Mouse (Mus musculus) CH12.LX (cell line): Measurements from ENCODE around the gene Fat3. TPM values are rescaled to one million over a fixed set of nuclear protein-coding genes. Genes with fewer than 3 reads are reported as not detected.

ENCODE experiments used
- DNase-seq: peaks from one replicate; pipeline ENCODE4 v3.0.0-alpha.2; 2013; ENCODE audit errors: extremely low read depth
- H3K27ac ChIP-seq: 2 replicates; pipeline ENCODE4 v1.5.1; 2012; ENCODE audit warnings: low read depth, mild to moderate bottlenecking, control low read depth, moderate library complexity; ENCODE audit not compliant: insufficient read depth
- H3K27me3 ChIP-seq: replicated peaks from 2 replicates; pipeline ENCODE3; 2012; ENCODE audit warnings: inconsistent platforms
- H3K36me3 ChIP-seq, 2 experiments: replicated peaks in 1 of 2; 2 replicates each; pipeline versions ENCODE3 to v1.6.1; 2012; ENCODE audit warnings: inconsistent platforms in 1 of 2, low read length in 1 of 2, mild to moderate bottlenecking in 1 of 2, mixed read lengths in 1 of 2, moderate library complexity in 1 of 2; ENCODE audit not compliant: control insufficient read depth in 1 of 2, insufficient read depth in 1 of 2
- H3K4me1 ChIP-seq, 2 experiments: 2 replicates each; pipeline ENCODE4 v1.6.1; 2012; ENCODE audit warnings: inconsistent platforms in 1 of 2, moderate library complexity in 1 of 2; ENCODE audit not compliant: insufficient read depth in 2 of 2, control insufficient read depth in 1 of 2
- H3K4me2 ChIP-seq: 2 replicates; pipeline ENCODE4 v1.6.1; 2012; ENCODE audit warnings: low read depth, mild to moderate bottlenecking, control low read depth; ENCODE audit not compliant: poor library complexity, insufficient read depth, severe bottlenecking
- H3K4me3 ChIP-seq, 3 experiments: fragments of 150-350 bp in 1 of 3; sonication (generic) in 1 of 3; replicated peaks in 1 of 3; 2 replicates each; pipeline versions ENCODE3 to v1.5.1; 2011 to 2012; ENCODE audit warnings: low read depth in 2 of 3, low read length in 2 of 3, mild to moderate bottlenecking in 2 of 3, moderate library complexity in 2 of 3, control low read depth in 1 of 3, improper control_type of control experiment in 1 of 3, inconsistent platforms in 1 of 3, mixed read lengths in 1 of 3; ENCODE audit not compliant: poor library complexity in 1 of 3
- H3K79me2 ChIP-seq: replicated peaks from 2 replicates; pipeline ENCODE4 v1.6.1; 2012; ENCODE audit warnings: mild to moderate bottlenecking, moderate library complexity; ENCODE audit not compliant: control insufficient read depth, poor library complexity, insufficient read depth, severe bottlenecking; ENCODE audit errors: extremely low read depth
- H3K9ac ChIP-seq: 2 replicates; pipeline ENCODE4 v1.6.1; 2012; ENCODE audit warnings: low read depth, mild to moderate bottlenecking, control low read depth, moderate library complexity; ENCODE audit not compliant: insufficient read depth
- H3K9me3 ChIP-seq: replicated peaks from 2 replicates; pipeline ENCODE3; 2012; ENCODE audit warnings: low read length, inconsistent platforms, mixed read lengths
- BHLHE40 ChIP-seq: IDR thresholded peaks from 2 replicates; pipeline ENCODE4 v1.6.1; 2011; ENCODE audit warnings: mild to moderate bottlenecking, low read depth, low read length, improper control_type of control experiment
- CHD1 ChIP-seq: IDR thresholded peaks from 2 replicates; pipeline ENCODE4 v1.6.1; 2012; ENCODE audit warnings: low read depth, low read length, improper control_type of control experiment, inconsistent platforms
- CHD2 ChIP-seq: IDR thresholded peaks from 2 replicates; pipeline ENCODE4 v1.6.1; 2011; ENCODE audit warnings: low read length, improper control_type of control experiment
- CTCF ChIP-seq, 2 experiments: IDR thresholded peaks in 1 of 2; conservative IDR thresholded peaks in 1 of 2; 2 replicates each; pipeline ENCODE4 v1.5.1; 2011 to 2012; ENCODE audit warnings: low read depth in 2 of 2, low read length in 2 of 2, improper control_type of control experiment in 1 of 2, inconsistent platforms in 1 of 2, mild to moderate bottlenecking in 1 of 2, moderate library complexity in 1 of 2
- ELF1 ChIP-seq: IDR thresholded peaks from 2 replicates; pipeline ENCODE4 v1.6.1; 2014; ENCODE audit warnings: low read depth, mild to moderate bottlenecking, inconsistent platforms, low read length, improper control_type of control experiment
- ETS1 ChIP-seq: conservative IDR thresholded peaks from 2 replicates; pipeline ENCODE4 v1.6.1; 2012; ENCODE audit warnings: low read depth, mild to moderate bottlenecking, inconsistent platforms, low read length, improper control_type of control experiment, moderate library complexity
- HCFC1 ChIP-seq: IDR thresholded peaks from 2 replicates; pipeline ENCODE4 v1.6.1; 2012; ENCODE audit warnings: low read depth, mild to moderate bottlenecking, inconsistent platforms, low read length, improper control_type of control experiment
- IRF4 ChIP-seq: IDR thresholded peaks from 2 replicates; pipeline ENCODE4 v1.6.1; 2014; ENCODE audit warnings: low read depth, mild to moderate bottlenecking, inconsistent platforms, low read length, improper control_type of control experiment
- JUND ChIP-seq: conservative IDR thresholded peaks from 2 replicates; pipeline ENCODE4 v1.6.1; 2011; ENCODE audit warnings: low read depth, low read length, improper control_type of control experiment
- KAT2A ChIP-seq: IDR thresholded peaks from 2 replicates; pipeline ENCODE4 v1.6.1; 2012; ENCODE audit warnings: low read length, improper control_type of control experiment, inconsistent platforms; ENCODE audit not compliant: insufficient replicate concordance
- MAX ChIP-seq: IDR thresholded peaks from 2 replicates; pipeline ENCODE4 v1.6.1; 2011; ENCODE audit warnings: low read length, improper control_type of control experiment
- MEF2A ChIP-seq: IDR thresholded peaks from 2 replicates; pipeline ENCODE4 v1.6.1; 2014; ENCODE audit warnings: low read depth, mild to moderate bottlenecking, inconsistent platforms, low read length, improper control_type of control experiment, borderline replicate concordance
- MXI1 ChIP-seq: IDR thresholded peaks from 2 replicates; pipeline ENCODE4 v1.6.1; 2011; ENCODE audit warnings: mild to moderate bottlenecking, low read depth, low read length, improper control_type of control experiment
- MYC ChIP-seq: IDR thresholded peaks from 2 replicates; pipeline ENCODE4 v1.6.1; 2011; ENCODE audit warnings: low read depth, mild to moderate bottlenecking, improper control_type of control experiment, low read length
- NELFE ChIP-seq: IDR thresholded peaks from 2 replicates; pipeline ENCODE4 v1.6.1; 2011; ENCODE audit warnings: low read depth, low read length, improper control_type of control experiment
- NRF1 ChIP-seq: IDR thresholded peaks from 2 replicates; pipeline ENCODE4 v1.6.1; 2014; ENCODE audit warnings: low read depth, mild to moderate bottlenecking, inconsistent platforms, low read length, improper control_type of control experiment, moderate library complexity
- POLR2A ChIP-seq: IDR thresholded peaks from 2 replicates; pipeline ENCODE4 v1.6.1; 2011; ENCODE audit warnings: low read depth, mild to moderate bottlenecking, improper control_type of control experiment, low read length
- RAD21 ChIP-seq: IDR thresholded peaks from 2 replicates; pipeline ENCODE4 v1.6.1; 2011; ENCODE audit warnings: low read depth, mild to moderate bottlenecking, low read length, improper control_type of control experiment, moderate library complexity
- RCOR1 ChIP-seq: conservative IDR thresholded peaks from 2 replicates; pipeline ENCODE4 v1.6.1; 2012; ENCODE audit warnings: low read depth, mild to moderate bottlenecking, inconsistent platforms, low read length, improper control_type of control experiment
- SMC3 ChIP-seq: IDR thresholded peaks from 2 replicates; pipeline ENCODE4 v1.6.1; 2011; ENCODE audit warnings: low read depth, low read length, improper control_type of control experiment
- USF2 ChIP-seq: conservative IDR thresholded peaks from 2 replicates; pipeline ENCODE4 v1.6.1; 2011; ENCODE audit warnings: low read depth, low read length, improper control_type of control experiment
- ZMIZ1 ChIP-seq: IDR thresholded peaks from 2 replicates; pipeline ENCODE4 v1.6.1; 2012; ENCODE audit warnings: low read depth, mild to moderate bottlenecking, inconsistent platforms, low read length, improper control_type of control experiment
- ZNF384 ChIP-seq: IDR thresholded peaks from 2 replicates; pipeline ENCODE4 v1.6.1; 2012; ENCODE audit warnings: low read depth, low read length, improper control_type of control experiment, inconsistent platforms
- dilution Hi-C: fragments of 300-500 bp; cut with MboI; formaldehyde crosslinking; loops from 2 replicates; pipeline ENCODE4 v1.14.3; 2020; ENCODE audit warnings: low sequenced_read_pairs; ENCODE audit not compliant: extremely low pct_unique_long_range_greater_than_20kb, extremely low pct_ligation_motif_present
- in situ Hi-C: fragments of 300-500 bp; cut with MboI; formaldehyde crosslinking; loops from 3 replicates; pipeline ENCODE4 v1.14.3; 2019; ENCODE audit warnings: low sequenced_read_pairs, low pct_ligation_motif_present, low pct_unique_long_range_greater_than_20kb, mixed read lengths
- polyA plus RNA-seq: library from polyadenylated mRNA; unstranded; fragments of >175 nt; gene quantifications from 2 replicates; pipeline ENCODE4 v1.2.1, GENCODE M21; 2012; ENCODE audit warnings: low read depth; ENCODE audit not compliant: insufficient read length
- total RNA-seq, 2 experiments: library from RNA; depleted of rRNA; stranded (reverse); fragments of 300-350 nt in 1 of 2; fragments of >200 nt in 1 of 2; gene quantifications; 2 replicates each; pipeline ENCODE4 v1.2.3; 2012 to 2014

Gene Fat3
- total and polyA plus RNA-seq, 3 experiments = 0.03 to 0.07 TPM; not detected in 1

DNA sequence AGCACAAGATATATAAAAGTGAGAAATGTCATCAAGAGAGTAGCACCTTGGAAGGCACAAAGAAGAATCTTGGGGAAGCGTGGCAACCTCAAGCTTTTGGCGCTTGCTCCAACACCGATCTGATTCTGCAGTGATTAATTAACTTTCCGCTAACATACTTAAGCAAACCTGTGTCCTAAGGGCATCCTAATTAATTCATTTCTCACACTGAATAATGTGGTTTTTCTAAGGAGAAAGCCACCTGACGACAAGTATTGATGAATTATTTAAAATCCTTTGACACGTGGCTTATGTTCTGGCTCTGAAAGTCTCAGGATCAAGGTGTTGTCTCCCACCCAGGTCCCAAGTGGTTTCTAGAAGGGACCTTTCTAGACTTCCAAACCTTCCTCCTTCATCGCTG, 506.3 kb downstream of the Fat3 start:
- H3K4me1 ChIP-seq = 0 out of 4 replicates have a peak, but pooled peaks cover 0 to 3% of the 10 kb centered on the region in 2 experiments
- dilution Hi-C loops = no loop called here
- H3K4me3 ChIP-seq = no peak overlapping the region
- no peaks in the 10 kb centered on the region for H3K79me2 ChIP-seq
- in situ Hi-C loops = no loop called here
- TF ChIP-seq USF2 = no peak
- TF ChIP-seq ETS1 = no peak
- no peak for TF ChIP-seq CHD1
- TF ChIP-seq HCFC1 = no peak
- TF ChIP-seq POLR2A = no peak
- no peak for TF ChIP-seq CTCF (conservative IDR thresholded peaks at IDR 0.05 in 1 of 2, IDR thresholded peaks at IDR 0.05 in 1 of 2; ENCODE audit: low read depth in 2 of 2, low read length in 2 of 2)
- no peak for TF ChIP-seq CHD2
- TF ChIP-seq ZNF384 = no peak
- no peak for TF ChIP-seq NRF1
- no peak for TF ChIP-seq SMC3
- TF ChIP-seq BHLHE40 = no peak
- TF ChIP-seq MXI1 = no peak
- TF ChIP-seq KAT2A = no peak
- TF ChIP-seq RAD21 = no peak
- no peak for TF ChIP-seq NELFE
- TF ChIP-seq ZMIZ1 = no peak
- no peak overlapping the region for H3K27ac ChIP-seq
- no peaks in the 10 kb centered on the region for H3K36me3 ChIP-seq
- DNase-seq = no peak
- no peak overlapping the region for H3K4me2 ChIP-seq
- H3K9me3 ChIP-seq = no peaks in the 10 kb centered on the region
- H3K27me3 ChIP-seq = no peaks in the 10 kb centered on the region
- H3K9ac ChIP-seq = no peak overlapping the region

DNA sequence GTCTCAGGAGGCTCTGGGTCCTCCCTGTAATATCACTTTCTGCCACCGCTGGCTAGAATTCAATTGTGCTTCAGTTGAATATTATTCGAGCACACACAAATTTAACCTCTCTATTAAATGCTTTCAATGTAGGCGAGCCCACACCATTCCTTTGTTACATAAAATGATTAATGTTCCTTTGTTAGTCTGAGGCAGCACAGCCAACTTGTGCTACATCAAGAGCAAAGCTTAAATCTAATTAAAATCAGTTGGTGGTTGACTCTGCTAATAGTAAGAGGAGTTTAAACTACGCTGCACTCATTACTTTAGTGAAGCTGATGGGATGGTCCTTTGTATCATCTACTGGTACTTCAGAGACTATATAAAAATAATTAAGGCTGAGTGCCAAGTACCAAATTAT, 506.9 kb downstream of the Fat3 start:
- dilution Hi-C loops (no loop called here), in situ Hi-C loops (no loop called here)
- no peak for TF ChIP-seq MAX
- TF ChIP-seq POLR2A = no peak
- no peak for TF ChIP-seq HCFC1
- TF ChIP-seq JUND = no peak
- TF ChIP-seq ZNF384 = no peak
- no peak for TF ChIP-seq RCOR1
- TF ChIP-seq MEF2A = no peak
- no peak for TF ChIP-seq IRF4
- TF ChIP-seq ELF1 = no peak
- TF ChIP-seq MYC = no peak
- Histone ChIP-seq H3K79me2 (no peaks in the 10 kb centered on the region), H3K27me3 (no peaks in the 10 kb centered on the region), H3K36me3 (no peaks in the 10 kb centered on the region), H3K4me3 (no peak overlapping the region), H3K4me1 (0 out of 4 replicates have a peak, but pooled peaks cover 0 to 3% of the 10 kb centered on the region in 2 experiments), H3K27ac (no peak overlapping the region), H3K9ac (no peak overlapping the region), H3K4me2 (no peak overlapping the region), H3K9me3 (no peaks in the 10 kb centered on the region)
- no peak for DNase-seq
